Mouse (Mus musculus): ENCODE measurements at regions not wholly inside any gene's neighbourhood (a gene's known extent, or its start where the extent isn't known, plus 50 kb on each side); places are given as distances from the start of the nearest gene placed in this dataset.

DNA sequence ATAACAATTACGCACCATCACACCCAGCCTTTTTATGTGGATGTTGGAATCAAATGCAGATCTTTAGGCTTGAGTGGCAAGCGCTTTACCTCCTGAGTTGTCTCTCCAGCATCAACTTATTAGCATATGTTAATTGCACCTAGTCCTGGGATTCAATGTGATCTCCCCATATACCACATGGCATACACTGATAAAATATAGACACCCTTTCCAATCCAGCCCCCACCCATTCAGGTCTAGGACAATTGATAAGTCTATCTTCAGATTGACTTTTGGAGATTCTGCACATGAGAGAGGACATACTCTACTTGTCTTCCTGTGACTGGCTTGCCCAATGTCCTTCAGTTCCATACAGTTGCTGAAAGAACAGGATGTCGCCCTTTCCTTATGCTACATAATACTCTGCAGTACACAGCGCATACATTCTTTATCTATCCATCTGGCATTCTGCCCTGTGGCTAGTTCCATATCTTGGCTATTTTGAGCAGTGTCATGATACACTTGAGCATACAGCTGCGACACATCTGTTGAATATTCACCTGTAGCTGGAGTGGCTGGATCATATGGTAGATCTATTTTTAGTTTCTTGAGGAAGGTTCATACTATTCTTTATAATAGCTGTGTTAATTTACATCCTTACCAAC lies 120.3 kb downstream of the Gsdmc2 start:
- no peaks in the 10 kb centered on the region for H3K9me3 ChIP-seq
- H3K36me3 ChIP-seq (replicated peaks), result no peaks in the 10 kb centered on the region
- 95% methylated on average over 5 of the region's 5 CpGs for WGBS
- H3K27ac ChIP-seq, result no peak overlapping the region
- H3K4me1 ChIP-seq, result no peaks in the 10 kb centered on the region
- H3K4me3 ChIP-seq, result no peak overlapping the region
- ATAC-seq (replicated peaks), result no peak
- H3K9ac ChIP-seq, result no peak overlapping the region
- no peaks in the 10 kb centered on the region for H3K27me3 ChIP-seq (replicated peaks)
- H3K4me2 ChIP-seq, result no peak overlapping the region

DNA sequence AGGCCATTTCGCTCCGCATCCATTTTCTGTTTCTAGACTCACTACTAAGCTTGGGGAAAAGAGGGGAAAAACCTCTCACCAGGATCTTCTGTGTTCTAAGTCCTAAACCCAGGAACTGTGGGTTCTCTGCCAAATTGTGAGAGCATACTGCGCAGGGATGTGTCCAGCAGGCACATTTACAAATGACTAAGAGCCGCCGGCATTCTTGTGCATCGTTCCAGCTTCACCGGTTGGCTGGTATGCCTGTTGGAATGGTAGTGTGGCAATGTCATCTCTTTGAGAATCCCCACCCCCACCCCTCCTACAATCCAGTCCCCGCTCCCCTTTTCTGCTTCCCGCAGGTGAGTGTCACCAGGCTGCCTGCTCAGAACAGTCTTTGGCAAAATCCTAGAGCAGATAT lies 122.0 kb downstream of the Gsdmc2 start:
- no peak for ATAC-seq (replicated peaks)
- no peaks in the 10 kb centered on the region for H3K9me3 ChIP-seq
- WGBS, result 59% methylated on average over 9 of the region's 9 CpGs

DNA sequence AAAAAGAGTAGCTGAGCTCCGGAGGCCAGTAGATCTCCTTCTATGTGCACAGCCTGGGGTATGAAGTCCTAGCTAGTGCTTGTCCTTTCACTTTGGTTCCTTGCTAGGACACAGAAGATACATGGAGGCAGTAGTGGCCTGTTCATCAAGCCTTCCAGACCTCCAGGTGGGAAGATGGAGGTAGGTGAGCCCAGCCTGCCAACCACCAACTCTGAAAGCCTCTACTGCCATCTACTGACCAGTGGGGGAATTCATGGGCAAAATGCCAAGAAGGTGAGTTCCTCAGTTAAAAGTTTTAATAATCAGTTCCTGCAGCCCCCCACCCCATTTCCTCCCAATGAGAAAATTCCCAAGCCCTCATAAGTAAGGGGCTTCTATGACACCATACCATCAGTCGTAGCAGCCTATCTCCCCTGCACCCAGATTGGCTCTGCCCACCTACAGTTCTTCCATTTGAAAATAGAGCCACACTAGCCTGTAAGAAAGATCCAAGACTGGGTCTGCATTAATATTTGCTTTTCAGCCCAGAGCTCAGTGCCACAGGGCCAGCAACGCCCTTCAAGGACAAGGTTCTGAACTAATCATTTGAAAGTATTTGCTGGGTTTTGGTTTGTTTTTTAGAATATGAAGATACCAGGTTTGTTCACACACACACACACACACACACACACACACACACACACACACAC lies 123.2 kb downstream of the Gsdmc2 start:
- H3K4me2 ChIP-seq, result no peak overlapping the region
- no peak overlapping the region for H3K9ac ChIP-seq
- no peak overlapping the region for H3K27ac ChIP-seq
- no peaks in the 10 kb centered on the region for H3K36me3 ChIP-seq (replicated peaks)
- no peaks in the 10 kb centered on the region for H3K4me1 ChIP-seq
- H3K4me3 ChIP-seq, result no peak overlapping the region
- 68% methylated on average over 3 of the region's 3 CpGs for WGBS
- no peaks in the 10 kb centered on the region for H3K27me3 ChIP-seq (replicated peaks)
- H3K9me3 ChIP-seq, result no peaks in the 10 kb centered on the region
- ATAC-seq (replicated peaks), result no peak

More for the DNA sequence above, 122.0 kb downstream of the Gsdmc2 start:
- H3K4me1 ChIP-seq, result no peaks in the 10 kb centered on the region
- no peak overlapping the region for H3K4me2 ChIP-seq
- no peak overlapping the region for H3K4me3 ChIP-seq
- H3K9ac ChIP-seq, result no peak overlapping the region
- H3K27ac ChIP-seq, result no peak overlapping the region
- H3K36me3 ChIP-seq (replicated peaks), result no peaks in the 10 kb centered on the region
- H3K27me3 ChIP-seq (replicated peaks), result no peaks in the 10 kb centered on the region

DNA sequence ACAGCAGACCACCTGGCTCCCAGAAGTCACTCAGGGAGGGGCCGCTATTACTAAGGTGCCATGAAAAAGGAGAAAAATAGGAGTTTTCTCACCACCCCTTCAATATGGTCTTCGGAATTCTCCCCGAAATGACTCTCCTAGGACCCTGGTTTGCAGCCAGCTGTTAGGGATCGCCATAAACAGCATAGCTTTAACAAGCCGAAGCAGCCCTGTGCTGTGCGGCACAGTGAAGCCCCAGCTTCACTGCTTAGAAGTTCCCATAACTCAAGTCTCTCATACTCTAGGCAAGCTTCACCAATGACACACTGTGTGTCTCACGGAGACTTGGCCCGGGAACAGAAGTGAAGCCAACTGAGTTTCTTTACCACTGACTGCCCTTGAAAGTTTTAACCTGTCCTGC lies 127.2 kb downstream of the Gsdmc2 start:
- no peak for ATAC-seq (replicated peaks)
- Histone ChIP-seq H3K27me3 (replicated peaks) (no peaks in the 10 kb centered on the region), H3K27ac (no peak overlapping the region), H3K36me3 (replicated peaks) (no peaks in the 10 kb centered on the region), H3K4me3 (no peak overlapping the region), H3K4me2 (no peak overlapping the region), H3K4me1 (no peaks in the 10 kb centered on the region), H3K9me3 (no peaks in the 10 kb centered on the region), H3K9ac (no peak overlapping the region)
- WGBS, result 96% methylated on average over 8 of the region's 8 CpGs

DNA sequence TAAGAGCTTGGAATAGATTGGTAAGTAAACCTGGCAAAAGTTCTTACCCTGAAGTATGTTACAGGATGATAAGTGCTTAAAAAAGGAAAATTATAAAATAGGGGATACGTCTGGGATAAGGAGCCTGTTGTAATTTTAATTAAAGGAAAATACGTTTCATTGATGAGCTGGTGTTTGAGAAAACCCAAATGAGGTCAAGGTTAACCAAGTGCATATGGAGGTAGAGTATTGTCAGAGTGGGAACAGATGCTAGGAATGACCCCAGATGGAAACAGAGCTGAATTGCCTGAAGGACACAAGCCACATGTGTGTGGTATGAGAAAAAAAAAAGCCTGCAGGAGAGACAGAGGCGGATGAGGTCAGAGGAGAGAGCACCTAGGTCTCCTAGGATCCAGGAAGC lies 131.3 kb downstream of the Gsdmc2 start:
- no peaks in the 10 kb centered on the region for H3K36me3 ChIP-seq (replicated peaks)
- WGBS, result 89% methylated on average over 3 of the region's 3 CpGs
- no peak for ATAC-seq (replicated peaks)

DNA sequence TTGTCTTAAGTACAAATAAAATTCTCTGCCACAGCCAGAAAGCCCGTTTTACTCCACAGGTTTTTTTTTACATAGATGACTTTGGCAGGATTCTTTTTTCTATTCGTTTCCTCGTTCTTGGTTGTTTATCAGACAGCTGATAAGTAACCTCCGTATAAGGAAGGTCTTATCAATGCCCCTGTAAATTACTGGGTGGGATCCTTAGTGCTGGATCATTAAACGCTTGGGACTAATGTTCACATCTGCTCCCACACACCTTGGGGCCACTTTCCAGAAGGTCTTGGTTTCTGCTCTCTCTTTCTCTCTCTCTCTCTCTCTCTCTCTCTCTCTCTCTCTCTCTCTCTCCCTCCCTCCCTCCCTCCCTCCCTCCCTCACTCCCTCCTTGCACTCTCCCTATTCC lies 134.6 kb downstream of the Gsdmc2 start:
- Histone ChIP-seq H3K27ac (no peak overlapping the region), H3K36me3 (replicated peaks) (no peaks in the 10 kb centered on the region), H3K4me3 (no peak overlapping the region), H3K9ac (no peak overlapping the region), H3K27me3 (replicated peaks) (no peaks in the 10 kb centered on the region), H3K4me2 (no peak overlapping the region), H3K9me3 (no peaks in the 10 kb centered on the region), H3K4me1 (no peaks in the 10 kb centered on the region)
- WGBS, result 89% methylated on average over 5 of the region's 5 CpGs
- no peak for ATAC-seq (replicated peaks)

More for the DNA sequence above, 131.3 kb downstream of the Gsdmc2 start:
- Histone ChIP-seq H3K4me3 (no peak overlapping the region), H3K4me1 (no peaks in the 10 kb centered on the region), H3K4me2 (no peak overlapping the region), H3K27ac (no peak overlapping the region), H3K9me3 (no peaks in the 10 kb centered on the region), H3K27me3 (replicated peaks) (no peaks in the 10 kb centered on the region), H3K9ac (no peak overlapping the region)

DNA sequence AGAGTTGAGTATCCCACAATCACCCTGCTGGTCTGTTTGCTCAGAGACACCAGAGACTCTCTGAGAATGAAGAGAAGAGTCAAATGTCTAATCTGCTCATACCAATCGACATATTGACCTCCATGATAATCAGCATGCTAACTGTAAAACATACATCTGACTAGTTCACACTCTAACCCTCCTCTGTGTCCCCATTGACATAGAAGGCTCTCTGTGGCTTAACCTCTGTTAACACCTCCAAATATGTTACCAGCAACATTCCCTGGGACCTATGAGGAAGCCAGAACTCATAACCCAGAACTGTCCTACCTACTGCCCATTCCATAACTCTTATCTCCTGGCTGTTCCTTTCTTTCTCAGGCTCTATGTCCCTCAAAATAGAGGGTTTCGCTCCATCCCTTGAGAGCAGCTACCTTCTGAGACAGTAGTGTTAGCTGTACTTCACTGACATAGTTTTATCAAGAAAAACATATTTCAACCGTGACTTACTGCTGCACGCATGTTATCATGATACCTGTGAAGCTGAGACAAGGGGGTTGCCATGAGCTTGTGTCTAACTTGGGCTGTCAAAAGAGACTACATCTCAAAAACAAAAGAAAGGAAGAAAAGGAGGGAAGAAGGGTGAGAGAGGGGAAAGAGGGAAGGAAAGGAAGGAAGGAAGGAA lies 135.6 kb downstream of the Gsdmc2 start:
- no peaks in the 10 kb centered on the region for H3K4me1 ChIP-seq
- no peaks in the 10 kb centered on the region for H3K27me3 ChIP-seq (replicated peaks)
- WGBS, result 92% methylated on average over 4 of the region's 4 CpGs
- H3K4me2 ChIP-seq, result no peak overlapping the region
- H3K9me3 ChIP-seq, result no peaks in the 10 kb centered on the region
- H3K4me3 ChIP-seq, result no peak overlapping the region
- H3K36me3 ChIP-seq (replicated peaks), result no peaks in the 10 kb centered on the region
- no peak overlapping the region for H3K27ac ChIP-seq
- ATAC-seq (replicated peaks), result no peak
- H3K9ac ChIP-seq, result no peak overlapping the region

DNA sequence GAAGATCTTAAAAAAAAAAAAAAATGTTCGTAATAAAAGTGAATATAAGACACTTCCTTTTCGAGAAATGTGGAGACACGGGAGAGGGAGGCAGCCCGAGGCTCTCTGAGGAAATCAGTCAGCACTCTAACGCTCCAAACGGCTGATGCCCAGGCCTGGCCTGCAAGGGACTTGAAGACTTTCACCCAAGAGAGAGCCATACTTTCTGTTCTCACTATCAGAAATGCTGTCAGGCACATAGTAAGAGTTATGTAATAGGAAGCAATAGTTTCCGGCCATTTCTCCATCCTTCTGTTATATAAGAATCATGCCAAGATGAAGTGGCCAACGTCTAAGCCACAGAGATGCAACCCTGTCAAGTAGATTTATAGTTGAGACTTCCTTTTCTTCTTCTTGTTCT lies 140.3 kb downstream of the Gsdmc2 start:
- no peak overlapping the region for H3K4me3 ChIP-seq
- ATAC-seq (replicated peaks), result no peak
- no peaks in the 10 kb centered on the region for H3K9me3 ChIP-seq
- H3K4me2 ChIP-seq, result no peak overlapping the region
- 91% methylated on average over 8 of the region's 8 CpGs for WGBS
- no peaks in the 10 kb centered on the region for H3K36me3 ChIP-seq (replicated peaks)
- no peaks in the 10 kb centered on the region for H3K27me3 ChIP-seq (replicated peaks)
- H3K27ac ChIP-seq, result no peak overlapping the region
- H3K4me1 ChIP-seq, result no peaks in the 10 kb centered on the region
- H3K9ac ChIP-seq, result no peak overlapping the region

DNA sequence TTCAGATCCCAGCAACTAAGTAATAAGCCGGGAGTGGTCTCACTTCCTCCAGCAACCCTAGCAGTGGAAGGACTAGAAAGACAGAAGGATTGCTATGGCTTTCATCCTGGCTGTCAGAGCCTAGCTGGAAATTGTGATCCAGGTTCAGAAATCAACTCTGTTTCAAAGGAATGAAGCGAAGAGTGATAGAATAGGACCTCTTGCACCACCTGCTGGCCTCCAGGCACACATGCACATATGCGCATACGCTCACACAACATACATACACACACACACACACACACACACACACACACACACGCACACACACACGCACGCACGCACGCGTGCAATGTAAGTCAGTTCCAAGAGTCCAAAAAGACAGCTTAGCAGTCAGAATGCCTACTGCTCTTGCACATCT lies 147.1 kb downstream of the Gsdmc2 start:
- Histone ChIP-seq H3K4me3 (no peak overlapping the region), H3K9ac (no peak overlapping the region), H3K27ac (no peak overlapping the region), H3K36me3 (replicated peaks) (no peaks in the 10 kb centered on the region), H3K4me1 (peaks cover 5% of the 10 kb centered on the region), H3K27me3 (replicated peaks) (no peaks in the 10 kb centered on the region), H3K9me3 (no peaks in the 10 kb centered on the region), H3K4me2 (no peak overlapping the region)
- WGBS, result 94% methylated on average over 10 of the region's 10 CpGs
- no peak for ATAC-seq (replicated peaks)

DNA sequence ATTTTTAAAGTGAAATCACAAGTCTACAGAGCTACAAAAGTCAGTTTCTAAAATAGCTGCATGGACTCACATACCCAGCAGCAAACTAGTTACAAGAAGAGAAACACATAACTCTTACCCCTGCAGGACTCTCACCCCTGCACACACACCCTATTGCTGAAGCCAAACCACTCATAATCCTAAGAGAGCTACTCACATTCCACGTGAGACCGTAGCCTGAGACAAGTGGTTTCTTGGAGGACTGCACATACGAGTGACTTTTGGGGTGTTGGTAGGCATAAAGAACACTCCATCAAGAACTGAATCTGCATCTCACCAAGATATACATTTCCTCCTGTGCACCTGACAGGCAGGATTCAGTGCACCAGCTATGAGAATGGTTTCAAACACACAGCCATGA lies 150.8 kb downstream of the Gsdmc2 start:
- Histone ChIP-seq H3K27ac (no peak overlapping the region), H3K9ac (no peak overlapping the region), H3K36me3 (replicated peaks) (no peaks in the 10 kb centered on the region), H3K4me3 (no peak overlapping the region), H3K4me1 (peaks cover 9% of the 10 kb centered on the region), H3K9me3 (no peaks in the 10 kb centered on the region), H3K27me3 (replicated peaks) (no peaks in the 10 kb centered on the region), H3K4me2 (no peak overlapping the region)
- WGBS, result 60% methylated on average over 3 of the region's 3 CpGs
- ATAC-seq (replicated peaks), result no peak

DNA sequence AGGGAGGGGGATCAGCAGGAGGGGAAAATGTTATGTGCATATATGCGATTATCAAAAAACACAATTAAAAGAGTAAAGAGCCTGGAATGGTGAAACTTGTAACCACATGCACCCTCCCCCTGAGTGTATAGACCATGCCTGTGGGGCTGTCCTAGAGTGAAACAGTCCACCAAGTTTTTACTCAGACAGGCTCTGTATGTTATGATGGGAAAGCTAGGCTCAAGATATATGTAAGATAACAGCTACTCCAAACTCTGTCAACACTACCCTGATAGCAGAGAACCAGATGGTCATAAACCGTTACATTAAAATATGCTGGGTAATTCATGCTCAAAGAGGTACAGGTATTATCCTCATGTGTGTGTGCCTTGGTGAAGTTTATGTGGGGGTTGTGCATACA lies 151.4 kb downstream of the Gsdmc2 start:
- no peaks in the 10 kb centered on the region for H3K36me3 ChIP-seq (replicated peaks)
- ATAC-seq (replicated peaks), result no peak
- H3K4me1 ChIP-seq, result peaks cover 9% of the 10 kb centered on the region
- no peak overlapping the region for H3K4me3 ChIP-seq
- no peak overlapping the region for H3K27ac ChIP-seq
- H3K9me3 ChIP-seq, result no peaks in the 10 kb centered on the region
- no peaks in the 10 kb centered on the region for H3K27me3 ChIP-seq (replicated peaks)
- H3K4me2 ChIP-seq, result no peak overlapping the region
- no peak overlapping the region for H3K9ac ChIP-seq
- WGBS, result 73% methylated on average over 2 of the region's 2 CpGs

DNA sequence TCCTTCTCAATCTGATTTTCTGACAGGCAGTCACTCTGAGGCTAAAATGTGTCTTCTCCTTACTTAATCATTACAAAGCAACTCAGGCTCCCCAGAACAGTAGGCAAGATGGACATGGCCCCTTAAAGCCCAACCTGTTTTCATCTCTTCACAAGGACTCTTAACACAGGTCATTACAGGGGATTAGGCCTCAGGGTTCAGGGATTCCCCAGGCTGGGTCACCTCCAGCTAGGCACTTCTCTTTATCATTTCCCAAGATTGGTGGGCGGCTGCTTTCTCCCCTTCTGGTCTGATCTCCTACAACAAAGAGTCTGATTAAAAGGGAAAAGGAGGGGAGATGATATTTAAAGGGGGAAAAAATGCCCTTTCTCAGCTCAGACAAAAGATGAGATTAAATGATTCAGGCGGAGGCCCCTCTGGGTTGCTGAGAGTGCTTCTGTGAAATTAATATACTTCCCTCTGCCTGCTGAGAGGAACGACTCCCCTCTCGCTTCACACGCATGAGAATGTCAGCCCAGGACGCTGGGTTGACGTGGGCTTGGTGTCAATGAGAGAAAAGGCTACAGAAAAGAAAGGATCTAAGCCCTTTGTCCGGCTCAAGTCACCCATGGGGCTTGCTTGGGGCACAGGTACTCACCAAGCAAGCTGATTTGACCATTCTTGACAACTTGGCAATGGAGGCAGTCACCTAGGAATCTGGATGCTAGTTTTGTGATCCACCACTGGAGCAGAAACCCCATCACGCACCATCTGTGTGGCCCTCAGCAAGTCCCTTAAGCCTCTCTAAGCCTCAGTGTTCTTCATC lies 152.3 kb downstream of the Gsdmc2 start:
- Histone ChIP-seq H3K9ac (no peak overlapping the region), H3K4me2 (no peak overlapping the region), H3K36me3 (replicated peaks) (no peaks in the 10 kb centered on the region), H3K27me3 (replicated peaks) (no peaks in the 10 kb centered on the region), H3K4me3 (no peak overlapping the region), H3K4me1 (peaks cover 9% of the 10 kb centered on the region), H3K9me3 (no peaks in the 10 kb centered on the region), H3K27ac (no peak overlapping the region)
- 6% methylated on average over 9 of the region's 9 CpGs for WGBS
- ATAC-seq (replicated peaks), result peak; percentile 37; the same call in 1 of the 2 replicates
